Mouse (Mus musculus) urinary bladder, adult 18-20 months (tissue): ENCODE measurements around the gene Prune2.
A peak's percentile ranks its signal among the peaks of the same experiment; 100 is the strongest.

Experiments
- DNase-seq, 2 experiments: peaks; one replicate each; pipeline ENCODE4 v3.0.0; 2022; ENCODE audit warnings: low spot score in 2 of 2, mixed read lengths in 2 of 2

The Prune2 gene

GRCm38 (mm10) chr19:16955613-16956271 lies at the start of gene Prune2:
Gene Prune2, plus strand, starts transcription at chr19:16956118.
- peak in 1 of 2 experiments; percentile 21 for DNase-seq

DNA sequence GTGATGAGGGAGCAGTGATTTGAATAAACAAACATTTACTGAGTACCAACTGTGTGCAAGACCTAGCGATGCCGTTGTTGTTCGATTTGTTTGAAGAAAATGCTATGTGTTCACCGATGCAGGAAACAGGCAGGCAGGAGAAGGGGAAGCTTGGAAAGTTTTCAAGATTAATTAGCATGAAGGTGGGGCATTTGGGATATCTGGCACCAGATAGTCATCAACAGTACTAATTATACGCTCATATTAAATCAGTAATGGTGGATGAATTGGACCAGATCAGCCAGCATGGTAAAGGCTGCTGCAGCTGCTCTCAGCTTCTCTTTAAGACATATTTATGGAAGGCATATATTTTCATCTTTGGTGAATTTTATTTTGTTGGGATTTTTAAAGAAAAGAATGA lies 44.4 kb upstream of the Prune2 start:
- DNase-seq, result no peak

GRCm38 (mm10) chr19:16924516-16924915 lies 31.4 kb upstream of the Prune2 start:
- no peak for DNase-seq

DNA sequence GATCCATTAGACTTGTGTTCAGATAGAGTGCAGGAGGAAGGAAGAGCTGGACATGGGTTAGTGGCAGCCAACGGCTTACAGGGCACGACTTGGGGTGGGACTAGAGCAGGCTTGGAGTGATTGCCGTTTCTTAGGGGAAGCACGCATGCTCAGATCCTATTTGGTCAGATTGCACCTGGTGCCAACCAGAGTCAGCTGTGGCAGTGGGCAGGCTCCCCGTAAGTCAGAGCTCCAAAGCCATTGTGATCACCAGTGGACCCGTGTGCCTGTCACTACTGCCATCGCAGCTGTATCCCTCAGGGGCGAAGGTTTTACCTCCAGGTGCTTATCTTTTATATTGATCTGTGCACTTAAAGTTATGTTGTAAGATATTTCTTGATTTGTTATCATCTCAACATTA lies 21.3 kb upstream of the Prune2 start:
- DNase-seq, result no peak

DNA sequence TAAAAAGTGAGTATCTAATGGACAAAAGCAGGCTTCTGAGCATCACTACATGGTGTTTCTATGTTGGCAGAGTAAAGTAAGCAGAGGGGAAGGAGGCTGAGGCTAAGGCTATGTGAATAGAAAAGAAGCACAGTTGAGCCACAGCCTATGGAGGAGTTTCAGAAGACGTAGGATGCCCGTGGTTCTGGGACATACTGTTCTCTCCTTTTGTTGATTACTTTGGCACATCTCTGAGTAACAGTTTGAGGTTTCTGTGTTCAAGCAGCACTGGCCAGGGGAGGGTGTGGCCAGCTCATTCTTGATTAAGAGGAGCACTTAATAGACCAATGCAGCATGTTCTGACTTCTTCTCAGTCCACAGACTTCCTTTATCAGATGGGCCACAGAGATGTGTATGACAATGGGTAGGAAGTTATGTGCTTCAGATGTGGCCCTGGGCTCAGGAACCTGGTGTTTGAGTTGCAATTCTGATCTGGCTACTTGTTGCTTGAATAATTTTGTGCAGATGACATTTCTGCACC lies 7.1 kb upstream of the Prune2 start:
- no peak for DNase-seq

DNA sequence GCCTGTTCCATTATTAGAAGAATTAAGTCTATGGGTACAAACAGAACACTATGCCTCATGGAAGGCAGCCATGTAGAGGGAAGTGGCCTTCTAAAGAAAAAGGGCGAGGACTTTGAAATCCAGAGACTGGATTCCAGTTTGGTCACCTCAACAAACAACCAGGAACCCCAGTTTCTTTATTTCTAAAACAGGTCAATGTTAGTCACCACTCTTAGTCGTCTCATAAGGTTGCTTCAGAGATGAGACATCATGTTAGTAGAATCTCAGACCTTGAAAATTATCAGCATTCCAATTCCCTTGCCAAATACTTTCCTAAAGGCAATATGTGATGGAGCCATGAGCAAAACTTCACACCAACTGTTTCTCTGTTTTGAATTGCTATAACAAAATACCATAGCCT lies 6.6 kb upstream of the Prune2 start:
- DNase-seq, result no peak

- no peak for DNase-seq
These were observed 5.9 kb upstream of the Prune2 start for GRCm38 (mm10) chr19:16950051-16950450.

- no peak for DNase-seq
These were observed 5.1 kb upstream of the Prune2 start for GRCm38 (mm10) chr19:16950664-16951363.

GRCm38 (mm10) chr19:16954736-16955135 lies 1.2 kb upstream of the Prune2 start:
- no peak for DNase-seq

DNA sequence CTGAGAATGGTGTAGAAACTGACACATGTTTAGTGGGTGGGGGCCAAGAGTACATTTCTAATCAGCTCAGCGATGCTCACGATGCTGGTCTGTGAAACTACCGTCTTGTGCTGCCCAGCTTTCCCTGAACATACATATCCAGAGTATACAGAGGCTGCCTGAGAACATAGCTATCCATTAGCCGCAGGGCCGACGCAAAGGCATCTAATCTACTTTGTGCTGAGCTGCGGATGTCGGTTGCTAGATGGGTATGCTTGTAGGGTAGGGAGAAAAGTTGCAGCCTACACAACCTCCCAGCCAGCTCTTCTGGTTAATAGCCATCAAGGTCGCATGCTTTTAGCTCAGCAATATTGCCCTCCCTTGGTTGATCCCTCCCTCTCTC lies 696 bp upstream of the Prune2 start:
- no peak for DNase-seq

DNA sequence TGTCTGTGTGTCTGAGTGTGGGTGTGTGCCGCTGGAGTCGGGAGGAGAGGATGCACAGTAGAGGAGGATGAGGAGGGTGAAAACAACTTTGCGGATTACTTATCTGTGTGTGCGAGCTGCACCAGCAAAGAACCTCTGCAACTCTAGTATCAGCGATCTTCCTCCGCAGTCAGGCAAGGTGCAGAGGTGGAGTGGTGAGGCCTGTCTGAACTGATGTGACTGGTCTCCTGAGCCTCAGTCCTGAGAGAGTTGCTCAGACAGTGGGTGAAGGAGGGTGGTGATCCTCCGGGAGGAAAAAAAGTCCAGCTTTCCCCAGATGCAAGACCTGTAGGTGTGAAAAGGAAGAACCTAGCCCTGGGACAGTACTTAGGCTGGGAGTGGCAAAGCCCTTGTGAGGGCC lies 401 bp downstream of the Prune2 start:
- peak in 1 of 2 experiments; percentile 3 for DNase-seq

- no peak for DNase-seq
These were observed 3.1 kb downstream of the Prune2 start for GRCm38 (mm10) chr19:16959051-16959450.

DNA sequence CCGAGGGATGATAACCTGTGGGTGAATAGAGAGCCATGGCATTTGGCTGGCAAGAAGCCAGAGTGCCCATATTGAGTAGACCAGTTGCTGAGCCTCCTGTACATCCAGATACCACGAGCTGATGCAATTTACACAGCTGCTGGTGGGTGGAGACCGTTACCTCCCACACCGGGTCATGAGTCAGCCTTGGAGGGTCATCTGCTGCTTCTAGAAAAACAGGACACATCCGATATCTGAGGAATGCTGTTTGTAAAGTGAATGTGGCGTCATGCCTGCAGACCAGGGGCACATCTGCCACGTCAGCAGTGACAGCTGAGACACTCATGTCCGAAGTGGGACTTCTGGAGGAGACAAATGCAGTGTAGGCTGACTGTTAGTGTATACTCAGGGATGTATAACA lies 3.6 kb downstream of the Prune2 start:
- DNase-seq, result no peak

GRCm38 (mm10) chr19:16961036-16961435 lies 5.1 kb downstream of the Prune2 start:
- no peak for DNase-seq

DNA sequence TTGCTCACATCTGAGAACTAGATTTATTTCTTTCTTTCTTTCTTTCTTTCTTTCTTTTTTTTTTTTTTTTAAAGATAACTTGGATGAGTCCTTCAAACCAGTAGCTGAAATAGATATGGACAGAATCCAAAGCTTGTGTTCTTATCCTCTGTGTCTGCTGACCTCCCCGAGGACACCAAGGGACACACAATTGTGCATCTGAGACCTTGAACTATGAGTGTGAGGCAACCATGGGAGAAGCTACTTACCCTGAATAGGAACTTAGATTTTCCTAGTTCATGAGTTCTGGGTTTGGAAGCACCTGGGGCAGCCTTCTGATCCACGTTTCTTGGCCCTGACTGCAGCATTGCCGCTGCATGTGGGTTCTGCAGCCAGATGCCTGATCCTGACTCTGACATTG lies 7.3 kb downstream of the Prune2 start:
- no peak for DNase-seq

- no peak for DNase-seq
These were observed 12.8 kb downstream of the Prune2 start for GRCm38 (mm10) chr19:16968768-16969167.

- DNase-seq, result no peak
These were observed 14.7 kb downstream of the Prune2 start for GRCm38 (mm10) chr19:16970612-16971011.

DNA sequence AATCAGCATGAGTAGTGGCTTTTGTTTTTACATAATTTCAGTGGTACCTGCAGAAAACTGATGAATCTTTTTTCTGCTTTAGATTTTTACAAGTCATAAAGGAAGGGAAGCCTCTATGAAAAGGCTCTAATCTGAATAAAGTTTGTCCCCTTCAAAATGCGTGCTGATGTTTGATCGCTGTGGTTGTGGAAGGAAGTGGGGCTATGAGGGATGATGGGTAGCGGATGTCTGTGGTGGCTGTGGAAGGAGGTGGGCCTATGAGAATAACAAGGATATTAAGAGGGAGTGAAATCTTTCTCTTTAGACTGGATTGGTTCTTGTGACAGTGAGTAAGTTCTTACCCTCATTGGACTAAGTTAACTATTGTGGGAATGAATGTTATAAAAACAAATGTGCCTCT lies 23.0 kb downstream of the Prune2 start:
- no peak for DNase-seq

DNA sequence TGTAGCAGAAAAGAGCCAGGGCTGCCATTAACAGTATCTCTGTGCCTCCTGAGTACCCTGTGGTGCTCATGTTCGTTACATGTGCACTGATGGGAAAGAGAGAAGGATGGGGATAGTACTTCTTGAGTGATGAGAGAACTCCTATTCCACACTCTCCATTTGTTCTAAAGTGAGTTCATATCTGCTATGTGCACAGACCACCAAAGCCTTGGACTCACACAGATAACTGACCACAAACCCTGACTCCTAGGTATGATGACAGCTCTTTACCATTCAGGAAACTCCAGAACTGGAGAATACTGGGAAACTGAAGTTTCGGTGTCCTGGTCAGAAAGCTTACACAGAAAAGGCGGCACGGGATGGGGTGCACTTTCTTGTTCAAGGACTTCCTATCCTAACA lies 25.8 kb downstream of the Prune2 start:
- no peak for DNase-seq

GRCm38 (mm10) chr19:16984897-16985296 lies 29.0 kb downstream of the Prune2 start:
- no peak for DNase-seq

DNA sequence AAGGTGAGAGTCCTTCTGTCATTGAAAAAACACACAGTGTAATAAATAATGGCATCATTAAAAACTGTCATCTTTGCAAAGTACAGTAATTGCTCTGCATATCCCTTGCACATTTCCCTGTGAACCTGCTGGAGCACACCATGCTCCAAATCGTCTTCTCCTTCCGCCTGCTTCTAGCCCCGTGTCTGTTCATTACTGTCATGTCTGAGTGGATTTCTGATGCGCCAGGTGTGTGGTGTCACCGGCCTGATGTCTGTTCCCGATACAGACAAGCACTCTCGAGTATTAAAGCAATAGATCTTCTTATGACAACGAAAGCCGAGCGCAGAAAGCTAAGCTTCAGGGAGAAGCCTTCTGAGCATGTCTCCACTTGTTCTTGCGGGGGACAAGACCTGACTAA lies 32.1 kb downstream of the Prune2 start:
- DNase-seq, result no peak

DNA sequence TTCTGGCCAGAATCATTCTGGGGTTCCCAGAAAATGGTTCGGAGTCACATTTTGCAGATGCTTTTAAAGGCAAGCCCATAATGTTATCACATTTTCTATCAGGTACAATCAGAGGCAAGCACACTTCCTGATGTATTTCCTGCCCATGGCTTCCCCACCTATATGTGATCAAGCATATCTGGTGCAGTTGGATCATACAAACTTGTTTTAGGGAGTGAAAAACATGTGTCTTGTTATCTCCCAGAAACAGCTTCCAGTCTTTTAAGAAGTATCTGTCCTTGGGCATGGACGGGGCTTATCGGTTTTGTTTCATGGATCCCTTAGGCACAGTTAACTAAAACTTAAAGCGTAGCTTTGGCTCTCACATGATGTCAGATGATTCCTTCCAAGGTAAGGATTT lies 36.2 kb downstream of the Prune2 start:
- no peak for DNase-seq

GRCm38 (mm10) chr19:16994260-16994659 lies 38.3 kb downstream of the Prune2 start:
- DNase-seq, result no peak
